Mouse (Mus musculus) lung, postnatal 14 days (tissue): ENCODE results near the gene Kiss1.

Source experiments
- DNase-seq: peaks from one replicate; pipeline ENCODE4 v3.0.0; 2021

Kiss1 gene

GRCm38 (mm10) chr1:133363276-133364021 lies 41.8 kb downstream of the Kiss1 start, which contains the start of gene Etnk2:
Gene Etnk2, plus strand, starts transcription at chr1:133363572.
- peak; percentile 76 for DNase-seq

GRCm38 (mm10) chr1:133364022-133364630 lies 42.5 kb downstream of the Kiss1 start:
- DNase-seq = no peak

GRCm38 (mm10) chr1:133364890-133365289 lies 43.2 kb downstream of the Kiss1 start:
- no peak for DNase-seq

- DNase-seq = no peak
These were observed 45.4 kb downstream of the Kiss1 start for GRCm38 (mm10) chr1:133366951-133367605.

- no peak for DNase-seq
These were observed 46.2 kb downstream of the Kiss1 start for GRCm38 (mm10) chr1:133367606-133368488.

GRCm38 (mm10) chr1:133368644-133369043 lies 47.0 kb downstream of the Kiss1 start:
- no peak for DNase-seq

- no peak for DNase-seq
These were observed 48.7 kb downstream of the Kiss1 start for GRCm38 (mm10) chr1:133370352-133370751.

GRCm38 (mm10) chr1:133371431-133371830 lies 49.8 kb downstream of the Kiss1 start:
- DNase-seq = no peak

GRCm38 (mm10) chr1:133372113-133372512 lies 50.4 kb downstream of the Kiss1 start:
- DNase-seq = no peak

- no peak for DNase-seq
These were observed 54.1 kb downstream of the Kiss1 start for GRCm38 (mm10) chr1:133375696-133376346.

GRCm38 (mm10) chr1:133377547-133377946 lies 55.9 kb downstream of the Kiss1 start:
- no peak for DNase-seq
